Mouse (Mus musculus): ENCODE data around the gene Cryzl2.

Gene Cryzl2

GRCm38 (mm10) chr1:157470761-157471386, 12.5 kb downstream of the Cryzl2 start:
- in situ Hi-C loops (cut with MboI, MseI): no loop called here

DNA sequence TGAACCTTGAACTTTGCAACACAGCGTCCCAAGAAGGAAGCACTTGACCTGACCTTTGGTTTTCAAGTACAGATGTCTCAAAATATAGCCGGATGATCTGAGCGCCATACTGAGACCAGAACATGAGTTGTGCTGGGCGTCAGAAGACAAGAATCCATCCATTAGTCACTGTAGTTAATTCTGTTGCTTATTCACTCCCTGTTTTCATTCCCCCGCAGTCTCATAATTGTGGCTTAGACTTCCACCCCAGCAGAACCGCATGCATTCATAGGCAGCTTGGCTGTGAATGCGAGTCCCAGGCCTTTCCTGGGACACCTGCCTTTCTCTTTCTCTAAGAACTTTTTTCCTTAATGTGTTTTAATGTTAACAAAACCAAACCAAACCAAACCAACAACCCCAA, 14.3 kb downstream of the Cryzl2 start:
- in situ Hi-C loops (cut with MboI, MseI): no loop called here

DNA sequence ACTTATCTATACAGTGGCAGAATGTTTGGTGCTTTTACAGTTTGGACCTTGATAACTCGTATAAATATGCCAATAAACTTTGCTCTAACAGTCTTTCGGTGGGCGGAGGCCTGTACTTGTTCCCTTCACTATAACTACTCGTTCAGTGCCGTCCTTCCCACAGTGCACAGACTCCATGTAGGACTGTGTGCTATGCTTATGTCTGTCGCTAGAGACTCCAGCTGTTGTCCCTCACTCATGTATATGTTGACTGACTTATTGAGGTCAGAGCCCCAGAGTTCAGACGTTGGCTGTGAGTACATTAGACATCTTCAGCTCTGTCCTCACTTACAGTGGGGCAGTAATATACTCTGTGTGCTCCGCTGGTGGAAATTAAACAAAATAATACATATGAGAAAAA, 16.5 kb downstream of the Cryzl2 start:
- in situ Hi-C loops (cut with MboI, MseI): no loop called here

GRCm38 (mm10) chr1:157476231-157476630, 17.9 kb downstream of the Cryzl2 start:
- in situ Hi-C loops (cut with MboI, MseI): no loop called here

DNA sequence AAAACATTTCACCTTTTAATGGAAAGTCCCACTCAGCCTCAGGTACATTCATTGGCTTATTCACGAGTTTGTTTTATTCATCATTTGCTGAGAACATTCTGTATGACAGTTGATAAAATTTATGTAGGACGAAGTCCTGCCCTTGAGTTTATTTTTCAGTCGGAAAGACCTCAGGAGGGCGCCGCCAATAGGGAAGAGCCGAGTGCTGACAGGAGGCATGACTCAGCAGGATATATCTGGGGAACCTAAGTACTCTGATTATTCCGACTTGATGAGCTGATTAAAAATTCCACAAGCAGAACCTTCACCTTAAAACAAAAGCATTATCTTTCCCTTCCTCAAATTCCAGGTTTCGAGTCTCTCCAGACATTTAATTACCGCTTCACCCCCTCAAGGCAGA, 21.7 kb downstream of the Cryzl2 start:
- in situ Hi-C loops (cut with MboI, MseI): no loop called here

DNA sequence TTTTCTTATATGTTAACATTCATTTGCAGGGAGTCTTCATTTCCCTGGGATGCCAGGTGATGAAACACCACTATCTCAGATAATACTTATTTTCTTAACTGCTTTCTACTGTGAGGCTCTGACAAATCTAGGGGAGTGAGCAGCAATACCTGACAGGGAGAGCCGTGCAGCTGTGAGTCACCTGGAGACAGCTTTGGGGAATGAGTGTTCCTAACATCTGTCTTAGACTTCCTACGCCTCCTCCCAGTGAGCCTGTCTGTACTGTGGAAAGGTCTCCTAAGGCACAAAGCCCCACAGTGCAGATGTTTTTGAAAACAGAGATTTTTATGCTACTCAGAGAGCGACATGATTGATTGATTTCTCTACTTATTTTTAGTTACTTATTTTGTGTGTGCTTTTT, 22.5 kb downstream of the Cryzl2 start:
- in situ Hi-C loops (cut with MboI, MseI): no loop called here

DNA sequence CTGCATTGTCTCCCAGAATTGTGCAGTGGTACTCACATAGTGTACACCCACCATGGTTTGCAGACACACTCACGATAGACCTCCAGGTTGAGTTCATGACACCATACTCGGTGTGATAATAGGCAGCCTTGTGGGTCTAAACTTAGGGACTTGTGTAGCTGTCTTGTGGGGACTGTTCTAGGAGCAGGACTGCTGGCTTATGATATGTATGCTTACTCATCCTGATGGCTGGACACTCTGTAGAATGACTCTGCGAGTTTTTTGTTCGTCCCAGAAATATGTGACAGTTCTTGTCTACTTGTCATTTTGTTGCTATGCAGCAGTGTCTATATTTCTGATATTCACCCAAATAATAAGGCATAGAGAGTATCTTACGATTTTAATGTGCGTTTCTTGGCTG, 23.3 kb downstream of the Cryzl2 start:
- in situ Hi-C loops (cut with MboI, MseI): no loop called here

- in situ Hi-C loops (cut with MboI, MseI): no loop called here
Measured at GRCm38 (mm10) chr1:157484161-157484560, 25.8 kb downstream of the Cryzl2 start.

GRCm38 (mm10) chr1:157500657-157501056, 42.3 kb downstream of the Cryzl2 start:
- in situ Hi-C loops (cut with MboI, MseI): no loop called here

DNA sequence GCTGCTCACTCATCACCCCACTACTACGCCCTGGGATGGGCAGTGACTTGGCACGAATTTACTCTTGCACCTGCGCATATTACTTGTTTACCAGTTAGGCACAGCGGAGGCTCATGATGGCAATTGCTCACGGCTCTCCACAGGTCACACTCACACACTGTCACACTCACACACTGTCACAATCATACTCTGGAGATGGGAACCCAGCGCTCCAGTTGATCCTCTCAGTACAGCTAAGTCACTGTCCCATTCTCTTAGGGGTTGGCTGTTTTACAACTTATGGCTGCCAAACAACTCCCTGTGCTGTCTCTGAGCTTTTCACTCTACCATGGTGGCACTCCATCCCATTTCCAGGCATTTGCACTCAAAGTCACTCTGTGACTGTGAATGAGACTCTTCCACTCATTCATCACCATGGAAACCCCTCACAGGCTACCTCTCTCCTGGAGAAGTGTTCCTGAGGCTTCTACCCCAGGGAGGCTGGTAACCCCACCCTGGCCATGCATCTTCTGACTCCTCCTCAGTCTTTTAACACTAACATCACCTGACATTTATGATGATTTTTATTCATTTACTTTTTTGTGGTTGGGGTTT, 43.1 kb downstream of the Cryzl2 start:
- in situ Hi-C loops (cut with MboI, MseI): no loop called here

DNA sequence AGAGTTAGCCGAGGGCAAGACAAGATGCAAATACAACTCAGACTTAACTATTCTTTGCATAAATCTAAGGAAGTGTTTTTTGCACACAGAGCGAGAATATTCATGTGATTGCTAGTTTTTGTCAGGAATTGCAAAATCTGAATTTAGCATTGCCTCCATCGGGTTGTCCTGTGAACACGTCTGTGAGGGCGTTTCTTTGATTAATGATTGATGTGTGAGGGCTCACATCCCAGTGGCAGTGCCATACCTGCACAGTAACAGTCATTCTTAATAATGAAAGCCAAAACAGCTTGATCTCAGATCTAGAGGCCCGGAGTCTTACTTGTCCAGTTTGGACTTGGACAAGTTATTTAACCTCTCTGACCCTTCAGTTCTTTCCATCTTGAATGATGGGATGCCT, 44.7 kb downstream of the Cryzl2 start:
- in situ Hi-C loops (cut with MboI, MseI): no loop called here

DNA sequence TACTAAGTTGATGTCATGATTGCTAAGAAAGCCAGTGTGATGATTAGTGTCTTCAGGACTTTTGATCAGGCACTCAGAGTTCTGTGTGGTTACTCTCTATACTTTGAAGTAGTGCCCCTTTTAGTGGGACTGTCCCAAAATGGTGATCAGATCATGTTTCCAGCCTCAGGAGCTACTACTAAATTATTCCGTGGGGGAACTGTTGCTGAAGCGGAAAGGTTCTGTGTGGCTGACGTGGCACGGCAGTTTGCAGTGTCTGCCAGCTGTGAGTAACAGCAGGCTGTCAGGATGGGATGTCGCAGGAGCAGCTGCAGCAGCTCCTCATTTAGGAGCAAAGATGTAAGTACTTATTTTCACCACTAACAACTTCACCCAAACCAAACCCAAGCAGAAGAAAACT, 48.1 kb downstream of the Cryzl2 start, which contains the start of gene Sec16b:
Gene Sec16b, plus strand, starts transcription at position 207 of the 400 bp plus-strand sequence.
- in situ Hi-C loops (cut with MboI, MseI): no loop called here

GRCm38 (mm10) chr1:157506995-157507595, 48.7 kb downstream of the Cryzl2 start:
- in situ Hi-C loops (cut with MboI, MseI): no loop called here

- in situ Hi-C loops (cut with MboI, MseI): no loop called here
Measured at GRCm38 (mm10) chr1:157507814-157508213, 49.4 kb downstream of the Cryzl2 start.

- in situ Hi-C loops (cut with MboI, MseI): no loop called here
Measured at GRCm38 (mm10) chr1:157512690-157513448, 54.5 kb downstream of the Cryzl2 start.

- in situ Hi-C loops (cut with MboI, MseI): no loop called here
Measured at GRCm38 (mm10) chr1:157513559-157513958, 55.2 kb downstream of the Cryzl2 start.

GRCm38 (mm10) chr1:157514298-157514697, 55.9 kb downstream of the Cryzl2 start:
- in situ Hi-C loops (cut with MboI, MseI): no loop called here

- in situ Hi-C loops (cut with MboI, MseI): no loop called here
Measured at GRCm38 (mm10) chr1:157516838-157517808, 58.7 kb downstream of the Cryzl2 start.

- in situ Hi-C loops (cut with MboI, MseI): no loop called here
Measured at GRCm38 (mm10) chr1:157518111-157518523, 59.7 kb downstream of the Cryzl2 start.

- in situ Hi-C loops (cut with MboI, MseI): no loop called here
Measured at GRCm38 (mm10) chr1:157519396-157519795, 61.0 kb downstream of the Cryzl2 start.

- in situ Hi-C loops (cut with MboI, MseI): no loop called here
Measured at GRCm38 (mm10) chr1:157522322-157522721, 63.9 kb downstream of the Cryzl2 start.

Measured in regulatory T cell (primary cell).